Mouse (Mus musculus) embryonic facial prominence, embryonic 10.5 days (tissue): ENCODE data around the gene Tubgcp6. TPM values are rescaled to one million over a fixed set of nuclear protein-coding genes. Genes with fewer than 3 reads are reported as not detected.

ENCODE experiments used
- DNase-seq: peaks from one replicate; pipeline ENCODE4 v3.0.0-alpha.2; 2017; ENCODE audit warnings: low spot score
- H3K27ac ChIP-seq: fragments of 300-500 bp; sonication (generic); replicated peaks from 2 replicates; pipeline ENCODE4 v1.5.1; 2016; ENCODE audit warnings: mild to moderate bottlenecking
- H3K27me3 ChIP-seq: fragments of 300-500 bp; sonication (generic); replicated peaks from 2 replicates; pipeline ENCODE4 v1.6.1; 2016; ENCODE audit warnings: low read depth, mild to moderate bottlenecking; ENCODE audit not compliant: poor library complexity, severe bottlenecking
- H3K36me3 ChIP-seq: fragments of 300-500 bp; sonication (generic); replicated peaks from 2 replicates; pipeline ENCODE4 v1.6.1; 2016; ENCODE audit warnings: mild to moderate bottlenecking, moderate library complexity
- H3K4me1 ChIP-seq: fragments of 300-500 bp; sonication (generic); 2 replicates; pipeline ENCODE4 v1.6.1; 2016
- H3K4me3 ChIP-seq: fragments of 300-500 bp; sonication (generic); 2 replicates; pipeline ENCODE4 v1.5.1; 2016; ENCODE audit warnings: mild to moderate bottlenecking, moderate library complexity
- H3K9me3 ChIP-seq: fragments of 300-500 bp; sonication (generic); 2 replicates; pipeline ENCODE4 v1.6.1; 2016; ENCODE audit warnings: mild to moderate bottlenecking
- WGBS: fragments of 180-500 bp; shearing (Covaris S2); methylation state at CpG from one replicate; pipeline ENCODE4 v1.1.7; 2016; 5-methylcytosine and 5-hydroxymethylcytosine counted together
- polyA plus RNA-seq: library from polyadenylated mRNA; unstranded; fragments of >200 nt; fragmentation: Nextera tagmentation; extraction: Ambion mirVana; gene quantifications from 2 replicates; pipeline ENCODE4 v1.2.1, GENCODE M21; 2016

The Tubgcp6 gene
- 25.9 and 28.8 TPM in 2 replicates for polyA plus RNA-seq

GRCm38 (mm10) chr15:89122649-89123366, at the start of gene Tubgcp6:
Gene Tubgcp6, minus strand, starts transcription at chr15:89123112.
- Histone ChIP-seq H3K4me1 (peaks cover 47% of the 10 kb centered on the region), H3K9me3 (no peaks in the 10 kb centered on the region), H3K36me3 (peaks cover 38% of the 10 kb centered on the region), H3K4me3 (peak within 1 kb of the TSS; percentile 77), H3K27me3 (no peaks in the 10 kb centered on the region), H3K27ac (peak within 1 kb of the TSS; percentile 86)
- DNase-seq, result peak; percentile 95
- under 1% methylated on average over 47 of the region's 47 CpGs for WGBS

GRCm38 (mm10) chr15:89172276-89172935, 49.5 kb upstream of the Tubgcp6 start:
- H3K9me3 ChIP-seq, result no peaks in the 10 kb centered on the region
- no peak for DNase-seq
- peaks cover 56% of the 10 kb centered on the region for H3K36me3 ChIP-seq
- peak overlapping the region; percentile 76 for H3K4me3 ChIP-seq
- 33% methylated on average over 17 of the region's 17 CpGs for WGBS
- peaks cover 88% of the 10 kb centered on the region for H3K4me1 ChIP-seq
- H3K27me3 ChIP-seq, result no peaks in the 10 kb centered on the region
- peak overlapping the region; percentile 86 for H3K27ac ChIP-seq

GRCm38 (mm10) chr15:89171526-89172051, 48.7 kb upstream of the Tubgcp6 start:
- Histone ChIP-seq H3K9me3 (no peaks in the 10 kb centered on the region), H3K36me3 (peaks cover 58% of the 10 kb centered on the region), H3K27me3 (no peaks in the 10 kb centered on the region), H3K27ac (peak overlapping the region; percentile 35), H3K4me3 (no peak overlapping the region), H3K4me1 (peaks cover 79% of the 10 kb centered on the region)
- no peak for DNase-seq
- 85% methylated on average over 5 of the region's 5 CpGs for WGBS

DNA sequence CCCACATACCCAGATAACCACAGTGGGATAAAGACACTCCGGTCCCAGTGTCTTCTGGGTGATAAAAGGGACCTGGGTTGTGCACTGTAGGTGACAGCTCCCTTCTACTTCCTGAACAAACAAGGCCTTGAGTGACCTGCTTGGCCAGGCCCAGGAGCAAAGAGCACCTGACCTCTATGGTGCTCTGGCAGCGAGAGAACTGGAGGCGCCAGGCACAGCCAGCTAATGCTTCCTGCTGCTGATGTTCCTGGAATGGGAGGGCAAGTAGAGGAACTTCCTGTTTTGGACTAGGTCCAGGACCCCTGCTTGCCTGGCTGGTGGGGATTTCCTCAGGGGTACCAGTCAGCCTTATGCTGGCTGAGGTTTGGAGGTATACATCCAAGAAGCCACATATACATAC, 47.2 kb upstream of the Tubgcp6 start:
- WGBS, result 65% methylated on average over 3 of the region's 3 CpGs
- Histone ChIP-seq H3K27ac (peak overlapping the region; percentile 72), H3K4me3 (peak overlapping the region; percentile 31; the same call in 1 of the 2 replicates), H3K4me1 (peaks cover 65% of the 10 kb centered on the region), H3K9me3 (no peaks in the 10 kb centered on the region), H3K27me3 (no peaks in the 10 kb centered on the region), H3K36me3 (peaks cover 67% of the 10 kb centered on the region)
- DNase-seq, result no peak

DNA sequence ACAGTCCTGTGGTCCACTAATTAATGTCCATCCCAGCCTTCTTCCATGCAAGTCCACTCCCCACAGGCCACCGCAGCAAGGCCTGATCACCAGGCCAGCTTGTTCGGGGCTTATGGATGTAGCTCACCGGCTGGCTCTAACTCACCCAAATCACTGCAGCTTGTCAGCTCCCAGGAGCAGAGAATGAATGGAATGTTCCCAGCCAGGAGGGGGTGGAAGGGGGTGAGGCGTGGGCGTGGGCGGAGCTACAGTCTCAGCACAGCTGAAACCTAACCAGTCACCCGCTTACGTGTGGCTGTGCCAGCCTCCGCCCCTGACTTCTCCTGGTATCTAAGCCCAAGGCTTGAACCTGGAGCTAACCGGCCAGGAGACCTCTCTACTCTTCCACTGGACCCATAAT, 46.5 kb upstream of the Tubgcp6 start:
- Histone ChIP-seq H3K9me3 (no peaks in the 10 kb centered on the region), H3K4me1 (peaks cover 59% of the 10 kb centered on the region), H3K27ac (peak overlapping the region; percentile 72), H3K27me3 (no peaks in the 10 kb centered on the region), H3K4me3 (peak overlapping the region; percentile 31), H3K36me3 (peaks cover 74% of the 10 kb centered on the region)
- 6% methylated on average over 10 of the region's 10 CpGs for WGBS
- DNase-seq, result peak; percentile 88

- H3K27me3 ChIP-seq, result no peaks in the 10 kb centered on the region
- peak overlapping the region; percentile 72 for H3K27ac ChIP-seq
- peak overlapping the region; percentile 31; the same call in 1 of the 2 replicates for H3K4me3 ChIP-seq
- no peaks in the 10 kb centered on the region for H3K9me3 ChIP-seq
- peaks cover 79% of the 10 kb centered on the region for H3K36me3 ChIP-seq
- DNase-seq, result no peak
- peaks cover 53% of the 10 kb centered on the region for H3K4me1 ChIP-seq
- WGBS, result 59% methylated on average over 10 of the region's 10 CpGs
Measured at GRCm38 (mm10) chr15:89168922-89169321, 46.0 kb upstream of the Tubgcp6 start.

DNA sequence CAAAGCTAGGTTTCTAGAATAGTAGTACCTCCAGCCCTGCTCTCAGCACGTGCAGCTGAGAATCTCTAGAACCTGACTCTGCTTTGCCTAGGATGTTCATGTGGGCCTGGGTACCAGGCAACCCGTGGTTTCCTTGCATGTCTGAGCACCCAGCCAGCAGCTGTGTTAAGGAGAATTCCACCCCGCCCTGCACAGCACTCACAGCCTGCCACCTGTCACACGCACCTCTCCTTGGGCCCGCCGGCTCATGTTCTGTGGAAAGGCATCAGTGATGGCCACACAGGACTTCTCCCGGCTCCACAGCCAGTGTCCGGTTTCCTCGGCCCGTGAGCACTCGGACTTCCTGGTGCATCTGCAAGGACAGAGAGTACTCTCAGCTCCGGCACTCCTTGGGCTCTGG, 42.6 kb upstream of the Tubgcp6 start:
- Histone ChIP-seq H3K36me3 (peaks cover 100% of the 10 kb centered on the region), H3K4me3 (no peak overlapping the region), H3K4me1 (peaks cover 27% of the 10 kb centered on the region), H3K27me3 (no peaks in the 10 kb centered on the region), H3K27ac (no peak overlapping the region), H3K9me3 (no peaks in the 10 kb centered on the region)
- no peak for DNase-seq
- 93% methylated on average over 12 of the region's 12 CpGs for WGBS

DNA sequence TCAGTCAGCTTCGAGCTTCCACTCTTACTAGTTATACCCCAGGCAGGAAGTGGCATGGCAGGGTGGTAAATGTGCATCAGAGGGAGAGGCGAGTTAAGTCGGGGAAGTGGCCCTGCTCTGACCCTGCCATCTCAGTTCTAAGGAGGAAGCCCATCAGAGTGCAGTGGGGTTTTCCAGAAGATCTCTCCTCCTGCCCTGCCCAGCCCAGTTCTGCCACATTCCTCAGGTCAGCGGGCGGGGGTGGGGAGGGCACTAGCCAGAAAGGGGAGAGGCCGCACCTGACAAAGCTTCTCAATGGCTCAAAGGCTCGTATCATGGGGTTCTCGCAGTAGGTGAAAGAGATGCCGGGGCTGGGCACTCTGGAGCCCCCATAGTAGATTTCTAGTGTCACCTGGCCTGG, 38.5 kb upstream of the Tubgcp6 start:
- 83% methylated on average over 9 of the region's 9 CpGs for WGBS
- no peaks in the 10 kb centered on the region for H3K27me3 ChIP-seq
- DNase-seq, result peak; percentile 36
- no peak overlapping the region for H3K27ac ChIP-seq
- H3K4me1 ChIP-seq, result peaks cover 8% of the 10 kb centered on the region; the same call in 1 of the 2 replicates
- no peaks in the 10 kb centered on the region for H3K9me3 ChIP-seq
- H3K4me3 ChIP-seq, result 0 out of 2 replicates have a peak overlapping the region, but pooled peaks have one; percentile 5
- peaks cover 100% of the 10 kb centered on the region for H3K36me3 ChIP-seq

- DNase-seq, result no peak
- H3K4me3 ChIP-seq, result peak overlapping the region; percentile 11; the same call in 1 of the 2 replicates
- peaks cover 8% of the 10 kb centered on the region; the same call in 1 of the 2 replicates for H3K4me1 ChIP-seq
- H3K9me3 ChIP-seq, result no peaks in the 10 kb centered on the region
- no peaks in the 10 kb centered on the region for H3K27me3 ChIP-seq
- peaks cover 100% of the 10 kb centered on the region for H3K36me3 ChIP-seq
- no peak overlapping the region for H3K27ac ChIP-seq
- 94% methylated on average over 16 of the region's 16 CpGs for WGBS
Measured at GRCm38 (mm10) chr15:89158516-89158915, 35.6 kb upstream of the Tubgcp6 start.

DNA sequence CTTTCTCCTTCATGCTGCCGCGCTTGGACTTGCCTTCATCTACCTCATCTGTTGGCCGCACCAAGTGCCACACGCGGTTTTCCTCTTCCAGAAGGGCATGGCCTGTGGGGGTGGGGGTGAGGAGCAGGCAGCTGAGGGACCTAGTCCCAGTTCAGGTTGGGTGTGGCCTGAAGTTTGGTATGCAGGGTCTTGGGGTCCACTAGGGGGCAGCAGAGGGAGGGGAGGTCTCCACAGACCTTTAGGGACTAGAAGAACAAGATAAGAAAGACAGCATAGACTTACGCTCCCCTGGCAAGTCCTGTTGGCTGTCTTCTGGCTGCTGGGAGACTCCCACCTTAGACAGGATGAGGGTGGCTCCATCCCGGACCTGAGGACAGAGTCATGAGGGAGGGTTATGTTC, 35.0 kb upstream of the Tubgcp6 start:
- peak; percentile 79 for DNase-seq
- no peaks in the 10 kb centered on the region for H3K27me3 ChIP-seq
- H3K4me3 ChIP-seq, result no peak overlapping the region
- peaks cover 8% of the 10 kb centered on the region; the same call in 1 of the 2 replicates for H3K4me1 ChIP-seq
- no peak overlapping the region for H3K27ac ChIP-seq
- no peaks in the 10 kb centered on the region for H3K9me3 ChIP-seq
- WGBS, result 68% methylated on average over 7 of the region's 7 CpGs
- H3K36me3 ChIP-seq, result peaks cover 98% of the 10 kb centered on the region

DNA sequence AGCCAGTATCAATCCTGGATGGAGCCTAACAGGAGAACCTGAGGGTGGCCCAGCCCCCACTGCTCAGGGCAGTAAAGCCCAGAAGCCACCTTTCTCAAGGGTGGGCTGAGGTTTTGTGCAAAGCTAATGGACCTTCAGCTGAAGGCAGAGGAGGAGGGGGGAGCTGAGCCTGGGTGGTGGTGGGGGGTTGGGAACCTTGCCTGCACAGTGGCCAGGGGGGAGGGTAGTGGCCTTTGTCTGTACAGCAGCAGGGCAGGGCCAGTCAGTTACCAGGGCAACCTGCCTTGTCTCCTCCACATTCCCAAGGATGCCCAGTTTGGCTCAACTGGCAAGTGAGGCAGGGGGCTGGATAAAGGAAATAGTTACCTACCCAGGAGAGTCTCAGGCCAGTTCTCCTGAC, 29.4 kb upstream of the Tubgcp6 start:
- H3K27ac ChIP-seq, result peak overlapping the region; percentile 74
- peaks cover 31% of the 10 kb centered on the region for H3K27me3 ChIP-seq
- H3K9me3 ChIP-seq, result no peaks in the 10 kb centered on the region
- H3K4me1 ChIP-seq, result peaks cover 41% of the 10 kb centered on the region
- H3K4me3 ChIP-seq, result peak overlapping the region; percentile 11; the same call in 1 of the 2 replicates
- H3K36me3 ChIP-seq, result peaks cover 44% of the 10 kb centered on the region
- DNase-seq, result peak; percentile 62

- Histone ChIP-seq H3K9me3 (no peaks in the 10 kb centered on the region), H3K27ac (peak overlapping the region; percentile 88), H3K4me1 (peaks cover 59% of the 10 kb centered on the region), H3K36me3 (peaks cover 31% of the 10 kb centered on the region), H3K4me3 (peak overlapping the region; percentile 83), H3K27me3 (peaks cover 54% of the 10 kb centered on the region)
- WGBS, result 3% methylated on average over 13 of the region's 13 CpGs
- peak; percentile 79 for DNase-seq
Measured at GRCm38 (mm10) chr15:89150041-89150390, 27.1 kb upstream of the Tubgcp6 start.
